Mouse (Mus musculus) neutrophil, adult 5-6 weeks (primary cell): ENCODE measurements around the gene Pgam5. TPM values are rescaled to one million over a fixed set of nuclear protein-coding genes. Genes with fewer than 3 reads are reported as not detected.
A peak's percentile ranks its signal among the peaks of the same experiment; 100 is the strongest.

Experiments
- ATAC-seq: fragments of 151-379, 151-347 bp; 2 replicates; pipeline ENCODE4 v1.8.0; 2017; ENCODE audit warnings: mild to moderate bottlenecking, moderate TSS enrichment; ENCODE audit not compliant: insufficient number of reproducible peaks, poor library complexity, low FRiP score, severe bottlenecking; ENCODE audit errors: extremely low read depth
- total RNA-seq: library from RNA; stranded (forward); fragments of 200-1000 nt; gene quantifications from 2 replicates; pipeline ENCODE4 v1.2.3, GENCODE M21; 2017

Gene Pgam5
- total RNA-seq, 1 experiment from 2014 or later, result 29.3 TPM

DNA sequence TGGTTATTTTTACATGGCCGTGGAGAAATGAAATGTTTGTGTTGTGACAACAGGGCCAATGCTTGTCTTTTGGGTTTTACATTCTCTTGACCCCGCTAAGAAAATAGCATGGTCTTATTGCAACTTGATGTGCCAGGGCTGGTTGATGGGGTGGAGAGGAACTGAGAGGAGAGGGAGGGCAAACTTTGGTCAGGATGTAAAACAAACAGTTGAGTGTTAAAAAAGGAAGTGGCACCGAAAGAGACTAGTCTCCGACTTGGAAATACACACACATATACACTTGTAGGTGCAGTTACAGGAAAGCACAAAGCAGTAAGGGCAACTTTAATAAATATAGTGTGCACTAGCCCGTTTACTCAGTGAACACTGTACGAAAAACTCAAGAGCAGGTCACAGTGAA, 37.4 kb downstream of the Pgam5 start:
- ATAC-seq, result peak; percentile 44; the same call in 1 of the 2 replicates

DNA sequence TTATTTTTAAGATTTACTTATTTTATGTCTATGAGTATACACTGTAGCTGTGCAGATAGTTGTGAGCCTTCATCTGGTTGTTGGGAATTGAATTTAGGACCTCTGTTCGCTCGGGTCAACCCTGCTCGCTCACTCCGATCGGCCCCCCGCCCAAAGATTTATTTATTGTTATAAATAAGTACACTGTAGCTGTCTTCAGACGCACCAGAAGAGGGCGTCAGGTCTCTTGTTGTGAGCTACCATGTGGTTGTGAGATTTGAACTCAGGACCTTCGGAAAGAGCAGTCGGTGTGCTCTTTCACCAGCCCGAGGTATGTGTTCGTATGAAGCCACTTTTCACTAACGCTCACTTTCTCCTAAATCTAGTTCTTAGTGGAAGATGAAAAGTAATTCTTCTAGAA, 38.1 kb downstream of the Pgam5 start:
- no peak for ATAC-seq

DNA sequence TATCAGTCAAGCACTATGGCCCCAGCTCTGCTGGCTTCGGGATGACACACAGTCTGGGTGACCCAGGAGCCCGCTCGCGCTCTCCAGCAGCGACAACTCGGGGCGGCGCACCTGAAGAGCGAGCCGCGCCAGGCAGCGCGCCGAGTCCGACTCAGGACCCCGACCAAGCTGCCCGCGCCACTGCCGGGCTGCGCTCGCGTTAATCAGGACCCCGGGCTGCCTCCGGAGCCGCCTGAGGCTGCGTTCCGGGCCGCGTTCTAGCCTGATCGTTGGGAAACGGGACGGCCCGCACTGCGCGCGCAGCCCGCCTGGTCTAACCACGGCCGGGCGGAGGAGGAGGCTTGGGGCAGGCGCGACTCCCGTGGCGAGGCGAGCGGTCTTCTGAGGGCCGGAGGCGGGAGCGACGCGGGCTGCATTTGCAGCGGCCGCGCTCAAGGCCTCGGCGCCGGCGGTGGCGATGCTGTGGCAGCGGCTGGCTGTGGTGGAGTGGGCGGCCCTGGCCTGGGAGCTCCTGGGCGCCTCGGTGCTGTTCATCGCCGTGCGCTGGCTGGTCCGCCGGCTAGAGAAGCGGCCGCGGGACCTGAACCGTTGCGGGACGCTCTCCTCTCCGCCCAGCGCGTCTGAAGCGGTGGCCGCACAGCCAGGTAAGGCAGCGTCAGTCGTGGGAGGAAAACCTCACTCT, 38.8 kb downstream of the Pgam5 start, which contains the start of gene Ankle2:
Gene Ankle2, plus strand, starts transcription at position 225 of the 682 bp plus-strand sequence.
- peak; percentile 93 for ATAC-seq

DNA sequence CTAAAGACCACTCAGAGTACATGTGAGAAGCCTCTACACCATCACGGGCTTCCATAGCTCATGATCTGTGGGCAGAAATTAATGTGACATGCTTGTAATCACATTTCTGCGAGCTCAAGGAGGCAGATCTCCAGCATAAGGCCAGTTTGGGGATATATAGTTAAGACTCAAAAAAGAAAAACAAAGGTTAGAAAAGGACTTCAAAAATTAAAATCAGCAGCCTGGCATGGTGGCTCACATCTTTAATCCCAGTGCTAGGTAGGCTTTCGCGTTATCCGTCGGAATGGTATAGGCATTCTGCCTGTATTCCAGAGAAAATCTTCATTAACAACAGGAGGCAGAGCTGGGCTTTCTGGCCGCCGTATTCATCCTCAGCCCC, 39.3 kb downstream of the Pgam5 start:
- ATAC-seq, result no peak

DNA sequence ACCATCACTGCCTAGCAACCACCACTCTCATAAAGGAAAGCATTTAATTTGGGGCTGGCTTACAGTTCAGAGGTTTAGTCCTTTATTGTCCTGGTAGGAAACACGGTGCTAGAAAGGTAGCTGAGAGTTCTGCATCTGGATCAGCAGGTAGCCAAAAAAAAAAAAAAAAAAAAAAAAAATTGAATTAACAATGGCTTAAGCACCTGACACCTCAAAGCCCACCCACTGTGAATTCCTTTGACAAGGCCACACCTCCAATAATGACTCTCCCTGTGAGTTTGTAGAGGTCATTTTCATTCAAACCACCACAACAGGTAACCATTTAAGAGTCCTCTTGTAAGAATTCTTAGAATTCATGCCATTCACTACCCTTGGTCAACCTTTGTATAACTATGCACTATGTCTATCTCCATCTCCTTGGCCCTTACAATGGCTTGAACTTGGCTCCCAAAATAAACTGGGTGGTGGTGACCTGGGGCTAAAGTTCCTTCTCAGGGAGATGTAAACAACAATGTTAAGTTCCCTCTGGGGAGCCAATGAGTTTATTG, 42.3 kb downstream of the Pgam5 start:
- ATAC-seq, result no peak

DNA sequence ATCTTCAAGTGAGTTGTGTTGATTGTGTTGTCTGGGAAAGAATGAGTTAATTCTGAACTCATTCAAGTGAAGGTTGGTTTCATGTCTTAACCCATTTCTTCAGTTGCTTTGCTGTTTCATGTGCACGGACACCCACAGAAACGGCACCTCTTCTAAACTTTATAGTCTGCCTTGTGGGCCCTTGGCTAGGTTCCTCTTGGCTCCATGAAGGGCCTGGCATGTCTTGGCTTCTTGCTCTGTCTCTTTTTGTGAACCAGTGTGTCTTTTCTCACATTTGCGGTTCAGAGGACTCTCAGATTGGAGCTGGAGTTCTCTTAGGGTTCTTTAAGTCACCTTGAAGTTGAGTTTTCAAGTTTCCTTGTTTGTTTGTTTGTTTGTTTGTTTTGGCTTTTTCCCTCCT, 44.7 kb downstream of the Pgam5 start:
- no peak for ATAC-seq

DNA sequence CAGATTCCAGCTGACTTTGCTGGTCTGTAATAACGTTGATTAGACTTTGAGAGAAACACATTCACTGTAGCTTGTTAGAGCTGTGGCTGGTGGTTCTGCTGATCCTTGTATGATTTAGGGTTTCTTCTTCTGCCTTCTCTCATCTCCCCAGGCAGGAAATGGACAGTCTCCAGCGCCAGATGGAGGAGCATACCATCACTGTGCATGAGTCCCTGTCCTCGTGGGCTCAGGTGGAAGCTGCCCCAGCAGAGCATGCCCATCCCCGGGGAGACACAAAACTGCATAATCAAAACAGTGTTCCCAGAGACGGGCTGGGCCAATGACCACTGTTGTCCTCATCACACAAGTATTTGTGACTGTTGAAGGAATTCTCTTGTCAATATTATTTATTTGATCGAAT, 47.0 kb downstream of the Pgam5 start:
- no peak for ATAC-seq

DNA sequence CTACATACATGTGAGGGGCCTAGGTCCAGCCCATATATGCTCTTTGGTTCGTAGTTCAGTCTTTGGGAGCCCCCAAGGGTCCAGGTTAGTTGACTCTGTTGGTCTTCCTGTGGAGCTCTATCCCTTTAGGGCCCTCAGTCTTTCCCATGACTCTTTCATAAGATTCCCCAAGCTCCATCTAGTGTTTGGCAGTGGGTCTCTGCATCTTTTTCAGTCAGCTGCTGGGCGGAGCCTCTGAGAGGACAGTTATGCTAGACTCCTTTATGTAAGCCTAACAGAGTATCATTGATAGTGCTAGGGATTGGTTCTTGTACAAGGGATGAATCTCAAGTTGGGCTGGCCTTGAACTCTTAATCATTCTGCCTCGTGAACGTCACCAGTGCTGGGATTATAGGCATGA, 49.4 kb downstream of the Pgam5 start:
- ATAC-seq, result no peak

DNA sequence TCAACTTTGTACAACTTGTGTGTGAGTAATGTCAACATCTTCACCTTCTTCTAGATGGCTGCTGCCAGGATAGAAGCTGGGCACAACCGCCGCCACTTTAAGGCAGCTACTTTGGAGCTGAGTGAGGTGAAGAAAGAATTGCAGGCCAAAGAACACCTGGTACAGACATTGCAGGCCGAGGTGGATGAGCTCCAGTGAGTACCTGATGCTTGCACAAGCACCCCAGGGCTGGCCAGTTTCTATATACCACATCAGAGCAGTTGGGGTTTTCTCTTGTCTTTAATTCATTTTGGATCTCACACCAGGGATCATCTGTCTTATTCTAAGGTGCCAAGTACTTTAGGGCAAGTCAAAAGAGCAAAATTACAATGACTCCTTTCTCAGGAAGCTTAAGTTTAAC, 52.9 kb downstream of the Pgam5 start:
- ATAC-seq, result no peak

DNA sequence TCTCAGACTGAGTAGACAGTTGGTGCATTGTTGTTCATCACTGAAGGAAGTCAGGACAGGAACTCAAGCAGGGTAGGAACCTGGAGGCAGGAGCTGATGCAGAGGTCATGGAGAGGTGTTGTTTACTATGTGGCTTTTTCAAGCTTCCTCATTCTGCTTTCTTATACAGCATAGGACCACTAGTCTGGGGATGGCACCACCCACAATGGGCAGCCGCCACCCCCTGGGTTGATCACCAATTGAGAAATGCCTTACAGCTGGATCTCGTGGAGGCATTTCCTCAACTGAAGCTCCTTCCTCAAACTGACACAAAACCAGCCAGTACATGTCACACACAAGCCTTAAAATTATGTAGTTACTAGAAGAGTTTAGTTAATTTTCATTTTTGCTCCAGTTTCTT, 58.4 kb downstream of the Pgam5 start:
- ATAC-seq, result peak; percentile 69; the same call in 1 of the 2 replicates

Other genes starting within 250 kb of the Pgam5 start
- 13.4 and 16.5 TPM in 2 replicates for gene Gm17655, start 197.4 kb downstream of the Pgam5 start, total RNA-seq
- 0.35 and 0.74 TPM in 2 replicates for gene Gm35315, start 175.5 kb downstream of the Pgam5 start, total RNA-seq
- gene Plcxd1, start 169.9 kb downstream of the Pgam5 start, total RNA-seq, result 0.12 and 0.49 TPM in 2 replicates
- gene Gtpbp6, start 161.7 kb downstream of the Pgam5 start, total RNA-seq, result 47.6 and 54.1 TPM in 2 replicates
- gene Zfp605, start 159.8 kb downstream of the Pgam5 start, total RNA-seq, result 8.1 and 10.4 TPM in 2 replicates
- gene Chfr, start 134.1 kb downstream of the Pgam5 start, total RNA-seq, result 111 and 115 TPM in 2 replicates
- gene Golga3, start 93.2 kb downstream of the Pgam5 start, total RNA-seq, result 40.0 and 46.7 TPM in 2 replicates
- gene Ankle2, start 38.9 kb downstream of the Pgam5 start, total RNA-seq, result 75.8 and 96.5 TPM in 2 replicates
- 1.4 and 2.3 TPM in 2 replicates for gene Pxmp2, start 16.3 kb upstream of the Pgam5 start, total RNA-seq
- gene Pole, start 16.4 kb upstream of the Pgam5 start, total RNA-seq, result 3.9 and 6.1 TPM in 2 replicates
- not detected in 2 replicates for gene P2rx2, start 73.3 kb upstream of the Pgam5 start, total RNA-seq
- not detected in 2 replicates for gene Lrcol1, start 74.8 kb upstream of the Pgam5 start, total RNA-seq
- gene Fbrsl1, start 178.6 kb upstream of the Pgam5 start, total RNA-seq, result 21.2 and 28.4 TPM in 2 replicates